Mouse (Mus musculus) neural tube, embryonic 14.5 days (tissue): ENCODE data around the gene Cdk5rap2. TPM values are rescaled to one million over a fixed set of nuclear protein-coding genes. Genes with fewer than 3 reads are reported as not detected.

Experiments
- ATAC-seq: fragments of 200-750 bp; cut with Nextera tagmentation; 2 replicates; pipeline ENCODE4 v1.8.0; 2017; ENCODE audit warnings: low read depth, mild to moderate bottlenecking, moderate TSS enrichment, moderate library complexity
- H3K27ac ChIP-seq: fragments of 300-500 bp; sonication (generic); 2 replicates; pipeline ENCODE4 v1.5.1; 2014; ENCODE audit warnings: low read depth, mild to moderate bottlenecking, control low read depth, low read length, moderate library complexity, mixed read lengths
- H3K27me3 ChIP-seq: fragments of 300-500 bp; sonication (generic); 2 replicates; pipeline ENCODE4 v1.6.1; 2014; ENCODE audit warnings: low read length; ENCODE audit not compliant: control insufficient read depth, insufficient read depth
- H3K36me3 ChIP-seq: fragments of 300-500 bp; sonication (generic); 2 replicates; pipeline ENCODE4 v1.6.1; 2014; ENCODE audit warnings: low read length, mixed read lengths; ENCODE audit not compliant: control insufficient read depth, insufficient read depth
- H3K4me1 ChIP-seq: fragments of 300-500 bp; sonication (generic); 2 replicates; pipeline ENCODE4 v1.6.1; 2014; ENCODE audit warnings: low read length; ENCODE audit not compliant: control insufficient read depth, insufficient read depth
- H3K4me2 ChIP-seq: fragments of 300-500 bp; sonication (generic); 2 replicates; pipeline ENCODE4 v1.6.1; 2014; ENCODE audit warnings: mild to moderate bottlenecking, low read depth, low read length, control low read depth
- H3K4me3 ChIP-seq: fragments of 300-500 bp; sonication (generic); 2 replicates; pipeline ENCODE4 v1.5.1; 2014; ENCODE audit warnings: low read depth, low read length, control low read depth, mixed read lengths
- H3K9ac ChIP-seq: fragments of 300-500 bp; sonication (generic); replicated peaks from 2 replicates; pipeline ENCODE4 v1.6.1; 2014; ENCODE audit warnings: low read depth, mild to moderate bottlenecking, control low read depth, low read length, mixed read lengths
- H3K9me3 ChIP-seq: fragments of 300-500 bp; sonication (generic); 2 replicates; pipeline ENCODE4 v1.6.1; 2016; ENCODE audit warnings: low read length; ENCODE audit not compliant: control insufficient read depth
- WGBS: fragments of 180-500 bp; shearing (Covaris S2); extraction: QIAGEN DNeasy Blood & Tissue Kit; methylation state at CpG from one replicate; pipeline ENCODE4 v1.1.7; 2014; 5-methylcytosine and 5-hydroxymethylcytosine counted together
- polyA plus RNA-seq: library from polyadenylated mRNA; unstranded; fragments of >200 nt; fragmentation: Nextera tagmentation; extraction: Ambion mirVana; gene quantifications from 2 replicates; pipeline ENCODE4 v1.2.1, GENCODE M21; 2014

Gene Cdk5rap2
- polyA plus RNA-seq, 1 experiment from 2014 or later, result 15.6 TPM

DNA sequence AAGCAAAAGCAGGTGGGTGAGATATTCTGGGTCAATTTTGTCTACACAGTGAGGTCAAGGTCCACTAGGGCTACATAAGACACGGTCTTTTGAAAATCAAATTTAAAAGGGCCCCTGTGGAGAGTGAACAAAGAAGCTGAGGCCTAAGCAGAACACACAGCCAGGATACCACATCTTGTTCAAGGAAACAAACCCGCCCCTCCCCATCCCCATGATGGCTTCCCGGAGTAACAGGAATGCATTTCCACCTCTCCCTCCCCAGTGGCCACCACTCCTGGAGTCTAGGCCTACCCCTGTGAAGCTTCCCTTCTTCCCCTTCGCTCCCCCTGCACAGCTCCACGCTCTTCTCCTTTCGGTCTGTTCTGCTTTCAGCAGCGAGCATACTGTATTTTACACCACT is 77.7 kb downstream of the Cdk5rap2 start:
- H3K4me3 ChIP-seq, result no peak overlapping the region
- no peak overlapping the region for H3K9ac ChIP-seq
- no peaks in the 10 kb centered on the region for H3K9me3 ChIP-seq
- WGBS, result 59% methylated on average over 7 of the region's 7 CpGs
- no peaks in the 10 kb centered on the region for H3K27me3 ChIP-seq
- no peak overlapping the region for H3K27ac ChIP-seq
- H3K36me3 ChIP-seq, result no peaks in the 10 kb centered on the region
- H3K4me1 ChIP-seq, result no peaks in the 10 kb centered on the region
- ATAC-seq, result 0 out of 2 replicates have a peak, but pooled peaks have one; percentile 14
- H3K4me2 ChIP-seq, result no peak overlapping the region

DNA sequence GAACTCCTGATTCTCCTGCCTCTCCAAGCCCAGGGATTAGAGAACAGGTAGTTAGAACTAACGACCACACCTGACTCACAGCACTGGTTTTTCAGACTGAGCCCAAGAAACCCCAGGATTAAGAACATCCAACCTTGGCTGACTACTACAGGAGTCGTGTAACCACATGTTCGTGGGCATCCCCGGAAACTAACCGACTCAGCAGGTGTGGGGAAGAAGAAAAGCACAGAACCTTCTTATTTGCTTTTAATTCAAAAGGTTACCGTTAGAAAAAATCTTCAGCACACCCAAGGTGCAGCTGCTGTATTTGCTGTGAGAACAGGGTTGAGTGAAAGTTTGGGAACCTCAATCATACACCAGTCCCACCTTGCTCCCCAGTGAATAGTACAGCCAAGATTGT is 79.1 kb downstream of the Cdk5rap2 start:
- H3K36me3 ChIP-seq, result no peaks in the 10 kb centered on the region
- ATAC-seq, result no peak
- H3K27me3 ChIP-seq, result no peaks in the 10 kb centered on the region

GRCm38 (mm10) chr4:70328033-70328432 is 82.2 kb downstream of the Cdk5rap2 start:
- no peak overlapping the region for H3K4me2 ChIP-seq
- WGBS, result 90% methylated on average over 9 of the region's 9 CpGs
- no peaks in the 10 kb centered on the region for H3K9me3 ChIP-seq
- no peak overlapping the region for H3K4me3 ChIP-seq
- ATAC-seq, result no peak
- no peaks in the 10 kb centered on the region for H3K27me3 ChIP-seq
- H3K9ac ChIP-seq, result no peak overlapping the region
- no peaks in the 10 kb centered on the region for H3K36me3 ChIP-seq
- no peak overlapping the region for H3K27ac ChIP-seq
- H3K4me1 ChIP-seq, result no peaks in the 10 kb centered on the region

More for the DNA sequence above, 79.1 kb downstream of the Cdk5rap2 start:
- H3K9me3 ChIP-seq, result no peaks in the 10 kb centered on the region
- H3K4me3 ChIP-seq, result no peak overlapping the region
- no peaks in the 10 kb centered on the region for H3K4me1 ChIP-seq
- H3K4me2 ChIP-seq, result no peak overlapping the region
- H3K9ac ChIP-seq, result no peak overlapping the region
- H3K27ac ChIP-seq, result no peak overlapping the region
- WGBS, result 94% methylated on average over 6 of the region's 6 CpGs

DNA sequence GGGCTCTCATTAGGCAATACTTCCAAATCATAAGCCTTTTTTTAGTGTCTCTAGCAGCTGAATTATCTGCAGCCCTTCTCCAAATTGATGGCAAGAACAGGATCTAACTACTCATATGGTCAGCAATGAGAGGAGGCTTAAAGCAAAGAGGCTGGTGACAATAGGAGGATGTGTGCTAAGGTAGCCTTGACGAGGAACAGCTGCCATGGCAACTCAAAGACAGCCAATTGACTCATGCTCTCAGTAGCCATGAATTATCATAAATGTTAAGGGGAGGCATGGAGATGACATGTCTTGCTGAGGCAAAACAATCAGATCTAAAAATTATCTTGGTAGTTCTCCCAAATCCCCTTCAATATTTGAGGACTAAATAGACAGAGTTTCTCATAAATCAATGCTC is 82.8 kb downstream of the Cdk5rap2 start:
- Histone ChIP-seq H3K4me2 (no peak overlapping the region), H3K9ac (no peak overlapping the region)
- WGBS, result 27% methylated on average over 1 of the region's 1 CpGs

DNA sequence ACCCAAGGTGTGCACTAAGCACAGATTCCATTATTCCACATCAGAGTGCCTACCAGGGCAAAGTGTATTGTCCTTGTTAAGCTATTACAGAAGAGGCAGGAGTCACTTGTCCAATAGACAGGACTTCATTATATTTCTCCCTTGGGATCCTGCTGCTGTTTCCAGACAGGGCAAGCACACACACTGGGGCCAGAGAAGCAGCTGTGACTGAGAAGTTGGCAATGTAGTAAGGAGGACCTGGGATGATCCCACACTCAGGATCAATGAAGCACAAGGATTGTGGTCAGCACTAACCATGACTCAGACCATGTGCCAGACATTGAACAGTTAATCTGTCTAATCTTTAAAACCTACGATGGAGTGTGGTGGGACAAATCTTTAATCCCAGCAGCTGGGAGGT is 88.7 kb downstream of the Cdk5rap2 start:
- Histone ChIP-seq H3K27ac (no peak overlapping the region), H3K4me2 (no peak overlapping the region), H3K4me3 (no peak overlapping the region), H3K4me1 (no peaks in the 10 kb centered on the region), H3K9me3 (no peaks in the 10 kb centered on the region), H3K9ac (no peak overlapping the region), H3K27me3 (no peaks in the 10 kb centered on the region), H3K36me3 (peaks cover 9% of the 10 kb centered on the region; the same call in 1 of the 2 replicates)
- 97% methylated on average over 1 of the region's 1 CpGs for WGBS
- ATAC-seq, result no peak

More for the DNA sequence above, 82.8 kb downstream of the Cdk5rap2 start:
- H3K27me3 ChIP-seq, result no peaks in the 10 kb centered on the region
- H3K4me1 ChIP-seq, result no peaks in the 10 kb centered on the region
- H3K27ac ChIP-seq, result no peak overlapping the region
- no peak overlapping the region for H3K4me3 ChIP-seq
- no peaks in the 10 kb centered on the region for H3K36me3 ChIP-seq
- H3K9me3 ChIP-seq, result no peaks in the 10 kb centered on the region
- ATAC-seq, result no peak

- Histone ChIP-seq H3K36me3 (peaks cover 14% of the 10 kb centered on the region), H3K4me1 (peaks cover 4% of the 10 kb centered on the region; the same call in 1 of the 2 replicates), H3K4me3 (no peak overlapping the region), H3K27me3 (no peaks in the 10 kb centered on the region), H3K9ac (no peak overlapping the region), H3K9me3 (no peaks in the 10 kb centered on the region), H3K4me2 (no peak overlapping the region), H3K27ac (no peak overlapping the region)
- no peak for ATAC-seq
- WGBS, result 88% methylated on average over 4 of the region's 4 CpGs
Measured at GRCm38 (mm10) chr4:70312170-70312569, 98.1 kb downstream of the Cdk5rap2 start.

GRCm38 (mm10) chr4:70311530-70311929 is 98.7 kb downstream of the Cdk5rap2 start:
- Histone ChIP-seq H3K9ac (no peak overlapping the region), H3K4me2 (no peak overlapping the region), H3K4me1 (peaks cover 4% of the 10 kb centered on the region; the same call in 1 of the 2 replicates), H3K9me3 (no peaks in the 10 kb centered on the region), H3K36me3 (peaks cover 7% of the 10 kb centered on the region), H3K27me3 (no peaks in the 10 kb centered on the region), H3K27ac (no peak overlapping the region), H3K4me3 (no peak overlapping the region)
- WGBS, result 50% methylated on average over 5 of the region's 5 CpGs
- ATAC-seq, result peak; percentile 85

DNA sequence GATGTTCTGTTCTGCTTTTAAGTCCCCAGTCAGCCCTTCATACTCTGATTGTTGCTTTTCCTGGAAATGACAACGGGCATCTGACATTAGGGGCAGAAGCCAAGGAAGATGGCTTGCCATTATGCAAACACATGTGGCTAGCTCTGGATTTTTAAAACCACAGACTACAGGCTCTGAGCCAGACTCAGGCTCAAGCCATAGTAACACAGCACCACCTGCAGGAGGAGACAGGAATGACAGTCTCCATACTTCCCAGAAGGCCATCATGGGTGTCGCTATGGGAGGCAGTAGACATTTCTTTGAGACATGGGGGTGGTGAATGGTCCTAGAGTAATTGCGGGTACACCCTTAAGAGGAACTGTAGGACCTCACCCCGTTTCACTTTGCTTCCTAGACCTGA is 103.0 kb downstream of the Cdk5rap2 start:
- H3K27ac ChIP-seq, result no peak overlapping the region
- H3K9ac ChIP-seq, result no peak overlapping the region
- H3K4me3 ChIP-seq, result no peak overlapping the region
- peaks cover 4% of the 10 kb centered on the region; the same call in 1 of the 2 replicates for H3K4me1 ChIP-seq
- H3K27me3 ChIP-seq, result no peaks in the 10 kb centered on the region
- no peak for ATAC-seq
- WGBS, result 68% methylated on average over 4 of the region's 4 CpGs
- H3K9me3 ChIP-seq, result no peaks in the 10 kb centered on the region
- no peak overlapping the region for H3K4me2 ChIP-seq
- H3K36me3 ChIP-seq, result no peaks in the 10 kb centered on the region

DNA sequence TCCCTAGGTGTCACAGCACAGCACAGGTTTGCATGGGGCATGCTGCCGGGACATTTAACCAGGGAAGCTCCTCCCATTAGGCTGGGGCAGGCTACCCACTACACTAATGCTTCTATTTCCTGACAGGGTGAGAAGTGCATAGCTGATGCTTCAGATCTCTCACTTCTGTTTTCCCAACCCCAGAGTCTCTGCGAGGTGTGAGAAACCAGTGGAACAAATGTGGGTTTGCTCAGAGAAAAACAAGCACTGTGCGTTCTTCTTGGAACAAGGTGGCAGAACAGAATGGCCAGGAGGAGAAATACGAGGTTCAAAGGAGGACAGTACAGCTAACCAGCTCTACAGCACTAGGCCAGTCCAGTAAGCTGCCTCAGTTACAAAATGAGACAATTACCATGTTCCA is 106.4 kb downstream of the Cdk5rap2 start:
- no peak overlapping the region for H3K9ac ChIP-seq
- H3K9me3 ChIP-seq, result no peaks in the 10 kb centered on the region
- ATAC-seq, result no peak
- WGBS, result 88% methylated on average over 4 of the region's 4 CpGs
- no peak overlapping the region for H3K27ac ChIP-seq
- no peak overlapping the region for H3K4me2 ChIP-seq
- 0 out of 2 replicates have a peak, but pooled peaks cover 5% of the 10 kb centered on the region for H3K36me3 ChIP-seq
- no peaks in the 10 kb centered on the region for H3K27me3 ChIP-seq
- H3K4me3 ChIP-seq, result no peak overlapping the region
- no peaks in the 10 kb centered on the region for H3K4me1 ChIP-seq
